Mouse (Mus musculus) embryo, embryonic 10 days (tissue): Measurements from ENCODE around the gene Olfr807.

ENCODE experiments used
- DNase-seq: peaks from one replicate; pipeline ENCODE4 v3.0.0-alpha.2; 2015; ENCODE audit warnings: low spot score

Olfr807 gene

DNA sequence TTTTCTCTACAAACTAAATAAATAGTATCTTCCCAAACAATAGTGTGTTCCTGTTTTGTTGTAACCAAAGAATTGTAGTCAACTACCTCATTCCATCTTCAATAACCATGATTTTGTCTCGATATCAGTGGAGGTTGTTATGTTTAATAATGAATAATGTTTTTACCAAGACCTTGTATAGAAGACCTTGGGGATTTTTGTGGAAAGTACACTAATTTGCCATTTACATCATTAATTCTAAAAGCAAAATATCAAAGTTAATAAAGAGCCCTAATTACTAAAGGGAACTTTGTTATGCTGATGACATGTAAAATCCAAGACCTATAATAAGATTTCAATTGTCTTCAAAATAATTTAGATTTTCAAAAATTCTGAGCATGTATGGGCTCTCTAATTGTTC is at the start of gene Olfr807:
Olfr807 (minus strand) TSS at position 101 of the 400 bp plus-strand sequence.
- no peak for DNase-seq

DNA sequence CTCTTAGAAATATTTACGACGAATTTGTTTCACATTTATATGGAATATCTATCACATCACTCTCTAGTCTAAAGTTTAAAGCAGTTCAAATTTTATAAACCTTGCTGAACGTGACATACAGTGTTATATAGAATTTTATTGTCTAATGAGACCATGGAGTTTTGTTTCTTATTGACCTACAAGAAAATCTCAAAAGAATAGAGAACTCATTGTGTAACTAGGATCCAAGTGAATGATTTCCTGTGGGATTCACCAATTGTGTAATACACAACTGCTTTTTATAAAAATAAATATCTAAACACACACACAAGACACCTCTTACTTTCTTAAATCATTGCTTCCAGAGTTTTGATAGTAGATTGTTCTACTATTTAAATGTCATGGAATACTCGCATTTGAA is 46.7 kb upstream of the Olfr807 start, which contains the start of gene Olfr811:
Olfr811 (minus strand) TSS at position 101 of the 400 bp plus-strand sequence.
- no peak for DNase-seq

DNA sequence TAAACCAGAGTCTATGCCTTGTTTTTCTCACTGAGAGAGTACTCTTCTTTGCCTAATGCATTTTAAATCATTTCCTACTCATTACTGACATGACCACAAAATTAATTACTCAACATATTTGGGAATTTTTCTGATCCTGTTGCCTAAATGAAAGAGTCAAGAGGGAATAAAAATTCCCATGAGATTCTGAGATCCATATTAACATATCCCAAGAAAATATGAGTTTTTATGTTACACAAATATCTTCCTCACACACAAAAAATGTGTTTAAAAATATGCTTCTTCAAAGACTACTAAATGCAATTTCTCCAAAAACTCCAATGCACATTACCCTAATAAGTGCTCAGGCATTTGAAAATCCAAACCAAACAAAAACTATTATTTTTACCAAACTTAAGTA is 37.2 kb upstream of the Olfr807 start, which contains the start of gene Olfr810:
Olfr810 (minus strand) TSS at position 101 of the 400 bp plus-strand sequence.
- DNase-seq, result no peak

DNA sequence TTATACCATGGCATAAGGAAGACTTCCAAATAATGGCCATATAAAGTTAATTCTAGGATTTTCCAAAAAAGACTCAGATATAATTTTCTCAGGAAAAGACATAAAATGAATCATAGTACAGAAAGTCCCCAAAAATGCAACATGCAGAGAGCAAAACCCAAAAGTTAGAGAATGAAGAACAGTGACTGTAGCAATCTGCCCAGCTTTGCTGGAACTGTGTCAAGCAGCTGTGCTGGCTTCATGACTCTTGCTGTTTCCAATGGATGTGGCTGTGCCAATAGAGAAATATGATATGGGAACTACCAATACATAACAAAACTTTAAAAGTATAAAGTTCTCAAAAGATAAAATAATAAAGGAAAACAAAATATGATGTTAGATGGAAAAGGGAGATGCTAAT is 20.5 kb upstream of the Olfr807 start:
- no peak for DNase-seq

DNA sequence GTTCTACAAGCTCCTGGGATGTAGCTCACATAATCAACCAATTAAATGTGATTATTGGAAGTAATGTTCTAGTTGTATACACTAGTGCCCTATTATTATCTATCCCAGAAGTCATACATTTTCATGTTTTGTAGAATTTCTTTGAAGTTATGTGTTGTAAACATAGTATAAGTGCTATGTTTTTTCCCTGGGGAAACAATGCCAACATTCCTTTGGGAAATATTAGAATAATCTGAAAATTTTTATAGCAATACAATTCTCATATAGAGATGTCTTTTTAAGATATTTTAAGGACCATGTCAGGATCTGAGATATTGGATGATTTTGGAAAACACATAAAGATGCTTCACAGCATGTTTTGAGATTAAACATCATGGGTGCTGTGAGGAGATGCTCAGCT is 16.7 kb upstream of the Olfr807 start, which contains the start of gene Olfr809:
Olfr809 (plus strand) TSS at position 301 of the 400 bp plus-strand sequence.
- no peak for DNase-seq

DNA sequence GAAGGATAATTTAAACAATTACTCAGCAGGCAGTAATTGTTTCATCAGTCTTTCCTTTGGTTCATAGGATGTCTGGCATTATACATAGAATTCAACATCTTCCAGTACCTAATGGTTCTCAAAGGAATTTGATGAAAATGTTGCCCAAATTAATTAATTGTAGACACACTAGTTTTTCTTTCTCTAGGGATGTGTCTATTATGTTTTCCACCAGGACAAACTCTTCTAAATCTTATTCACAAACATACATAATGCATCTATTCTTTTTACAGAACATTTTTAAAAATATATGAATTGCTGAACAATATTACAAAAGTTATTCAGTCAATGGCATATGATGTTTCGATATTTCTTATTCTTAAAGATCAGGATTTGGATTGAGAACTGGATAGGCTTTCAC is 7.6 kb upstream of the Olfr807 start, which contains the start of gene Olfr808:
Olfr808 (plus strand) TSS at position 301 of the 400 bp plus-strand sequence.
- no peak for DNase-seq

DNA sequence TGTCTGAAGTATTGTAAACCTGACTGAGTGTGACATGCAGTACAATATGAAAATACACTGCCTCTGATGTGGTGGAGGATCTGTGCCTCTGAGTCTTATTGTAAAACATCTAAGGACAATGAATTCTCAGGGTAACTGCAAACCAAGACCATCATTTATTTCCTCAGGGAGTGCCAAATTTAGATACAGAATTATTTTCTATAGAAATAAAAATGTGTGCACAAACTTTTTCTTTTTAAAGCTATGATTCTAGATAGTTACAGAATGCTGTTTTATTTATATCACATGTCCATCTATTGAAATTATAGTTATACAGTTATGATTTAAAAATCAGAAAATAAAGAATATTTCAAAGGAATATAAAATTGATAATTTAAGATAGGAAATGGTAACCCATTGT is 15.8 kb downstream of the Olfr807 start, which contains the start of gene Olfr806:
Olfr806 (minus strand) TSS at position 101 of the 400 bp plus-strand sequence.
- DNase-seq, result no peak

DNA sequence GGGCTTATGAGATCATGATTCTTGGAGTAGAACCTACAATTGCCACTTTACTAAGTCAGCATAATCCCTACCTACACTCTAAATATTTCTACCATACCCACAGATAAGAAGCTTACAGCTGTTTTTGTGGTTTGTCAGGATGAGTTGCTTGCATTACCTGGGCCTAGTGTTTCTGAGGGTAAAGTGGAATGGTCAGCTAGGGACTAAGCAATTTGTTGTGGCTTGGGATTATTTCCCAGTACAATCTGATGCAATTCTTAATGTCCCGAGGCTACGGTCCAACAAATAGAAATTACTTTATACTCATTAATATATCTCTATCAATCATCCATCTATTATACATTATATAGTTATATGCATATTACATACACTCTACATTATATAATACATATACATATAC is 28.3 kb downstream of the Olfr807 start, which contains the start of gene Olfr805:
Olfr805 (minus strand) TSS at position 101 of the 400 bp plus-strand sequence.
- no peak for DNase-seq
